Mouse (Mus musculus): Measurements from ENCODE around the gene BC048562.

Gene BC048562

GRCm38 (mm10) chr9:108436182-108436581 lies at the start of gene BC048562:
Gene BC048562 (plus strand): TSS chr9:108436482.
- DNase-seq (ENCODE audit: low spot score in 2 of 2), result no peak

GRCm38 (mm10) chr9:108386816-108387215 lies 49.5 kb upstream of the BC048562 start:
- no peak for DNase-seq (ENCODE audit: low spot score in 2 of 2)

GRCm38 (mm10) chr9:108388601-108389000 lies 47.7 kb upstream of the BC048562 start:
- no peak for DNase-seq (ENCODE audit: low spot score in 2 of 2)

GRCm38 (mm10) chr9:108389220-108389619 lies 47.1 kb upstream of the BC048562 start:
- DNase-seq (ENCODE audit: low spot score in 2 of 2), result no peak

- no peak for DNase-seq (ENCODE audit: low spot score in 2 of 2)
These were observed 43.6 kb upstream of the BC048562 start, which contains the start of gene 1700102P08Rik for GRCm38 (mm10) chr9:108392676-108393075. Gene 1700102P08Rik (plus strand): TSS chr9:108392805.

GRCm38 (mm10) chr9:108394191-108394590 lies 42.1 kb upstream of the BC048562 start:
- no peak for DNase-seq (ENCODE audit: low spot score in 2 of 2)

GRCm38 (mm10) chr9:108395427-108395826 lies 40.9 kb upstream of the BC048562 start:
- no peak for DNase-seq (ENCODE audit: low spot score in 2 of 2)

GRCm38 (mm10) chr9:108398324-108398723 lies 38.0 kb upstream of the BC048562 start:
- no peak for DNase-seq (ENCODE audit: low spot score in 2 of 2)

GRCm38 (mm10) chr9:108401186-108401960 lies 34.9 kb upstream of the BC048562 start:
- no peak for DNase-seq (ENCODE audit: low spot score in 2 of 2)

- no peak for DNase-seq (ENCODE audit: low spot score in 2 of 2)
These were observed 33.2 kb upstream of the BC048562 start for GRCm38 (mm10) chr9:108403081-108403480.

- DNase-seq (ENCODE audit: low spot score in 2 of 2), result no peak
These were observed 31.8 kb upstream of the BC048562 start for GRCm38 (mm10) chr9:108404451-108404850.

GRCm38 (mm10) chr9:108409535-108409934 lies 26.7 kb upstream of the BC048562 start:
- DNase-seq (ENCODE audit: low spot score in 2 of 2), result no peak

GRCm38 (mm10) chr9:108411381-108411942 lies 24.8 kb upstream of the BC048562 start:
- DNase-seq (ENCODE audit: low spot score in 2 of 2), result no peak

GRCm38 (mm10) chr9:108412221-108412620 lies 24.1 kb upstream of the BC048562 start:
- DNase-seq (ENCODE audit: low spot score in 2 of 2), result no peak

GRCm38 (mm10) chr9:108428384-108428783 lies 7.9 kb upstream of the BC048562 start, which contains the start of gene Ccdc36:
Gene Ccdc36 (minus strand): TSS chr9:108428484.
- DNase-seq (ENCODE audit: low spot score in 2 of 2), result no peak

GRCm38 (mm10) chr9:108431431-108432067 lies 4.7 kb upstream of the BC048562 start:
- no peak for DNase-seq (ENCODE audit: low spot score in 2 of 2)

- no peak for DNase-seq (ENCODE audit: low spot score in 2 of 2)
These were observed 2.9 kb downstream of the BC048562 start for GRCm38 (mm10) chr9:108439176-108439575.

GRCm38 (mm10) chr9:108440485-108440884 lies 4.2 kb downstream of the BC048562 start:
- DNase-seq (ENCODE audit: low spot score in 2 of 2), result no peak

- no peak for DNase-seq (ENCODE audit: low spot score in 2 of 2)
These were observed 5.1 kb downstream of the BC048562 start for GRCm38 (mm10) chr9:108441236-108441919.

GRCm38 (mm10) chr9:108445125-108445524 lies 8.8 kb downstream of the BC048562 start:
- no peak for DNase-seq (ENCODE audit: low spot score in 2 of 2)

GRCm38 (mm10) chr9:108449860-108450259 lies 13.6 kb downstream of the BC048562 start:
- no peak for DNase-seq (ENCODE audit: low spot score in 2 of 2)

All from spleen, postnatal 14 days (tissue).